Mouse (Mus musculus) forebrain, embryonic 13.5 days (tissue): ENCODE results near the gene Tek. TPM values are rescaled to one million over a fixed set of nuclear protein-coding genes. Genes with fewer than 3 reads are reported as not detected.
A peak's percentile ranks its signal among the peaks of the same experiment; 100 is the strongest.

Experiments
- ATAC-seq: fragments of 200-750 bp; cut with Nextera tagmentation; 2 replicates; pipeline ENCODE4 v1.8.0; 2017
- H3K27ac ChIP-seq: fragments of 300-500 bp; sonication (generic); 2 replicates; pipeline ENCODE4 v1.5.1; 2015; ENCODE audit warnings: inconsistent platforms, mild to moderate bottlenecking, moderate library complexity
- H3K27me3 ChIP-seq: fragments of 300-500 bp; sonication (generic); 2 replicates; pipeline ENCODE4 v1.6.1; 2015; ENCODE audit warnings: mild to moderate bottlenecking, inconsistent platforms
- H3K36me3 ChIP-seq: fragments of 300-500 bp; sonication (generic); 2 replicates; pipeline ENCODE4 v1.6.1; 2015; ENCODE audit warnings: mild to moderate bottlenecking, inconsistent platforms; ENCODE audit not compliant: poor library complexity, severe bottlenecking
- H3K4me1 ChIP-seq: fragments of 300-500 bp; sonication (generic); 2 replicates; pipeline ENCODE4 v1.6.1; 2015; ENCODE audit warnings: inconsistent platforms
- H3K4me2 ChIP-seq: fragments of 300-500 bp; sonication (generic); 2 replicates; pipeline ENCODE4 v1.6.1; 2015; ENCODE audit warnings: inconsistent platforms, mild to moderate bottlenecking, moderate library complexity
- H3K4me3 ChIP-seq: fragments of 300-500 bp; sonication (generic); 2 replicates; pipeline ENCODE4 v1.5.1; 2015; ENCODE audit warnings: mild to moderate bottlenecking, inconsistent platforms
- H3K9ac ChIP-seq: fragments of 300-500 bp; sonication (generic); 2 replicates; pipeline ENCODE4 v1.6.1; 2015; ENCODE audit warnings: mild to moderate bottlenecking, inconsistent platforms
- H3K9me3 ChIP-seq: fragments of 300-500 bp; sonication (generic); replicated peaks from 2 replicates; pipeline ENCODE4 v1.6.1; 2016; ENCODE audit warnings: inconsistent platforms
- WGBS: fragments of 180-500 bp; shearing (Covaris S2); methylation state at CpG from one replicate; pipeline ENCODE4 v1.1.7; 2015; 5-methylcytosine and 5-hydroxymethylcytosine counted together
- polyA plus RNA-seq: library from polyadenylated mRNA; unstranded; fragments of >200 nt; fragmentation: Nextera tagmentation; extraction: Ambion mirVana; gene quantifications from 2 replicates; pipeline ENCODE4 v1.2.1, GENCODE M21; 2015

The Tek gene
- polyA plus RNA-seq, 1 experiment from 2014 or later, result 6.3 TPM

GRCm38 (mm10) chr4:94741824-94742223 is 2.7 kb downstream of the Tek start:
- Histone ChIP-seq H3K27me3 (no peaks in the 10 kb centered on the region), H3K27ac (no peak overlapping the region), H3K4me1 (no peaks in the 10 kb centered on the region), H3K4me3 (no peak overlapping the region), H3K9ac (no peak overlapping the region), H3K4me2 (no peak overlapping the region), H3K36me3 (no peaks in the 10 kb centered on the region), H3K9me3 (no peaks in the 10 kb centered on the region)
- no peak for ATAC-seq
- 73% methylated on average over 1 of the region's 1 CpGs for WGBS

GRCm38 (mm10) chr4:94745749-94746148 is 6.7 kb downstream of the Tek start:
- Histone ChIP-seq H3K4me3 (no peak overlapping the region), H3K9me3 (no peaks in the 10 kb centered on the region), H3K4me2 (no peak overlapping the region), H3K9ac (no peak overlapping the region), H3K4me1 (no peaks in the 10 kb centered on the region), H3K36me3 (no peaks in the 10 kb centered on the region), H3K27ac (no peak overlapping the region), H3K27me3 (no peaks in the 10 kb centered on the region)
- ATAC-seq, result no peak
- WGBS, result 83% methylated on average over 3 of the region's 3 CpGs

- no peak overlapping the region for H3K4me3 ChIP-seq
- no peaks in the 10 kb centered on the region for H3K4me1 ChIP-seq
- H3K9ac ChIP-seq, result no peak overlapping the region
- no peaks in the 10 kb centered on the region for H3K9me3 ChIP-seq
- no peak for ATAC-seq
- no peak overlapping the region for H3K4me2 ChIP-seq
- H3K27me3 ChIP-seq, result no peaks in the 10 kb centered on the region
- H3K36me3 ChIP-seq, result no peaks in the 10 kb centered on the region
- 61% methylated on average over 7 of the region's 7 CpGs for WGBS
- no peak overlapping the region for H3K27ac ChIP-seq
Observed at GRCm38 (mm10) chr4:94746387-94746811, 7.3 kb downstream of the Tek start.

GRCm38 (mm10) chr4:94747338-94747737 is 8.2 kb downstream of the Tek start:
- no peak for ATAC-seq
- WGBS, result 90% methylated on average over 3 of the region's 3 CpGs
- H3K4me2 ChIP-seq, result no peak overlapping the region

GRCm38 (mm10) chr4:94752512-94752911 is 13.4 kb downstream of the Tek start:
- peak; percentile 78; the same call in 1 of the 2 replicates for ATAC-seq
- WGBS, result 22% methylated on average over 9 of the region's 9 CpGs

More at GRCm38 (mm10) chr4:94747338-94747737, 8.2 kb downstream of the Tek start:
- H3K4me3 ChIP-seq, result no peak overlapping the region
- no peak overlapping the region for H3K9ac ChIP-seq
- H3K9me3 ChIP-seq, result no peaks in the 10 kb centered on the region
- no peaks in the 10 kb centered on the region for H3K27me3 ChIP-seq
- peaks cover 3% of the 10 kb centered on the region for H3K4me1 ChIP-seq
- H3K27ac ChIP-seq, result no peak overlapping the region
- no peaks in the 10 kb centered on the region for H3K36me3 ChIP-seq

GRCm38 (mm10) chr4:94765217-94765616 is 26.1 kb downstream of the Tek start:
- no peaks in the 10 kb centered on the region for H3K9me3 ChIP-seq
- ATAC-seq, result no peak
- no peak overlapping the region for H3K4me2 ChIP-seq

More at GRCm38 (mm10) chr4:94752512-94752911, 13.4 kb downstream of the Tek start:
- Histone ChIP-seq H3K4me1 (peaks cover 5% of the 10 kb centered on the region), H3K36me3 (no peaks in the 10 kb centered on the region), H3K27ac (no peak overlapping the region), H3K4me2 (no peak overlapping the region), H3K9ac (no peak overlapping the region), H3K4me3 (no peak overlapping the region), H3K27me3 (no peaks in the 10 kb centered on the region), H3K9me3 (no peaks in the 10 kb centered on the region)

GRCm38 (mm10) chr4:94766176-94766575 is 27.1 kb downstream of the Tek start:
- WGBS, result 83% methylated on average over 7 of the region's 7 CpGs
- Histone ChIP-seq H3K27ac (no peak overlapping the region), H3K36me3 (no peaks in the 10 kb centered on the region), H3K9ac (no peak overlapping the region), H3K4me2 (no peak overlapping the region), H3K4me3 (no peak overlapping the region), H3K27me3 (no peaks in the 10 kb centered on the region), H3K4me1 (no peaks in the 10 kb centered on the region), H3K9me3 (no peaks in the 10 kb centered on the region)
- ATAC-seq, result no peak

More at GRCm38 (mm10) chr4:94765217-94765616, 26.1 kb downstream of the Tek start:
- no peaks in the 10 kb centered on the region for H3K27me3 ChIP-seq
- H3K4me1 ChIP-seq, result no peaks in the 10 kb centered on the region
- H3K36me3 ChIP-seq, result no peaks in the 10 kb centered on the region
- no peak overlapping the region for H3K4me3 ChIP-seq
- no peak overlapping the region for H3K9ac ChIP-seq
- no peak overlapping the region for H3K27ac ChIP-seq

GRCm38 (mm10) chr4:94768624-94769023 is 29.5 kb downstream of the Tek start:
- 88% methylated on average over 3 of the region's 3 CpGs for WGBS
- Histone ChIP-seq H3K27me3 (no peaks in the 10 kb centered on the region), H3K27ac (no peak overlapping the region), H3K36me3 (no peaks in the 10 kb centered on the region), H3K4me2 (no peak overlapping the region), H3K4me1 (no peaks in the 10 kb centered on the region), H3K4me3 (no peak overlapping the region), H3K9me3 (no peaks in the 10 kb centered on the region), H3K9ac (no peak overlapping the region)
- ATAC-seq, result no peak

- Histone ChIP-seq H3K27ac (no peak overlapping the region), H3K36me3 (no peaks in the 10 kb centered on the region), H3K9ac (no peak overlapping the region), H3K4me1 (no peaks in the 10 kb centered on the region), H3K4me3 (no peak overlapping the region), H3K4me2 (no peak overlapping the region), H3K9me3 (no peaks in the 10 kb centered on the region), H3K27me3 (no peaks in the 10 kb centered on the region)
- ATAC-seq, result no peak
- WGBS, result 95% methylated on average over 5 of the region's 5 CpGs
Observed at GRCm38 (mm10) chr4:94781043-94781442, 42.0 kb downstream of the Tek start.

GRCm38 (mm10) chr4:94785921-94786320 is 46.8 kb downstream of the Tek start:
- Histone ChIP-seq H3K4me2 (no peak overlapping the region), H3K4me3 (no peak overlapping the region), H3K27me3 (no peaks in the 10 kb centered on the region), H3K9me3 (no peaks in the 10 kb centered on the region; the same call in 1 of the 2 replicates), H3K4me1 (no peaks in the 10 kb centered on the region), H3K27ac (no peak overlapping the region), H3K9ac (no peak overlapping the region), H3K36me3 (no peaks in the 10 kb centered on the region)
- 88% methylated on average over 2 of the region's 2 CpGs for WGBS
- ATAC-seq, result no peak

- H3K4me2 ChIP-seq, result no peak overlapping the region
- ATAC-seq, result no peak
- WGBS, result 60% methylated on average over 1 of the region's 1 CpGs
Observed at GRCm38 (mm10) chr4:94803187-94803586, 64.1 kb downstream of the Tek start.

GRCm38 (mm10) chr4:94810616-94811015 is 71.5 kb downstream of the Tek start:
- Histone ChIP-seq H3K27ac (no peak overlapping the region), H3K36me3 (no peaks in the 10 kb centered on the region), H3K27me3 (no peaks in the 10 kb centered on the region), H3K4me3 (no peak overlapping the region), H3K4me1 (no peaks in the 10 kb centered on the region), H3K4me2 (no peak overlapping the region), H3K9me3 (no peaks in the 10 kb centered on the region), H3K9ac (no peak overlapping the region)
- WGBS, result 72% methylated on average over 1 of the region's 1 CpGs
- ATAC-seq, result no peak

More at GRCm38 (mm10) chr4:94803187-94803586, 64.1 kb downstream of the Tek start:
- Histone ChIP-seq H3K9ac (no peak overlapping the region), H3K27me3 (no peaks in the 10 kb centered on the region), H3K4me3 (no peak overlapping the region), H3K9me3 (no peaks in the 10 kb centered on the region), H3K27ac (no peak overlapping the region), H3K36me3 (no peaks in the 10 kb centered on the region), H3K4me1 (no peaks in the 10 kb centered on the region)

GRCm38 (mm10) chr4:94826891-94827290 is 87.8 kb downstream of the Tek start:
- Histone ChIP-seq H3K27ac (no peak overlapping the region), H3K4me1 (no peaks in the 10 kb centered on the region), H3K27me3 (no peaks in the 10 kb centered on the region), H3K4me3 (no peak overlapping the region), H3K36me3 (no peaks in the 10 kb centered on the region), H3K4me2 (no peak overlapping the region), H3K9ac (no peak overlapping the region), H3K9me3 (0 out of 2 replicates have a peak, but pooled peaks cover 4% of the 10 kb centered on the region)
- 74% methylated on average over 1 of the region's 1 CpGs for WGBS
- no peak for ATAC-seq
